Mouse (Mus musculus) activated CD4-positive, CD25-positive, alpha-beta regulatory T cell, adult 4 months (primary cell): ENCODE measurements at regions not wholly inside any gene's neighbourhood (a gene's known extent, or its start where the extent isn't known, plus 50 kb on each side); places are given as distances from the start of the nearest gene placed in this dataset.
"Not testable (repeated sequence)": the region's sequence is repeated elsewhere in the genome, so short reads cannot be mapped to it uniquely, and the experiment has no call there.

Experiments
- ATAC-seq: one replicate; pipeline ENCODE4 v1.8.0; 2017

GRCm38 (mm10) chr1:47646681-47647080, 754.0 kb upstream of the Slc39a10 start:
- no peak for ATAC-seq

GRCm38 (mm10) chr1:47606597-47606996, 713.9 kb upstream of the Slc39a10 start:
- ATAC-seq, result no peak

- no peak for ATAC-seq
These were observed 711.3 kb upstream of the Slc39a10 start for GRCm38 (mm10) chr1:47603989-47604360.

GRCm38 (mm10) chr1:47603294-47603988, 710.8 kb upstream of the Slc39a10 start:
- ATAC-seq, result no peak

GRCm38 (mm10) chr1:47593641-47594040, 701.0 kb upstream of the Slc39a10 start:
- ATAC-seq, result not testable (repeated sequence)

- ATAC-seq, result no peak
These were observed 653.0 kb upstream of the Slc39a10 start for GRCm38 (mm10) chr1:47545606-47546005.

GRCm38 (mm10) chr1:47511426-47511825, 618.8 kb upstream of the Slc39a10 start:
- ATAC-seq, result no peak

- no peak for ATAC-seq
These were observed 615.1 kb upstream of the Slc39a10 start for GRCm38 (mm10) chr1:47507801-47508200.

- ATAC-seq, result no peak
These were observed 596.0 kb upstream of the Slc39a10 start for GRCm38 (mm10) chr1:47488581-47489204.

GRCm38 (mm10) chr1:47486087-47486486, 593.4 kb upstream of the Slc39a10 start:
- no peak for ATAC-seq

GRCm38 (mm10) chr1:47479059-47479458, 586.4 kb upstream of the Slc39a10 start:
- ATAC-seq, result no peak

- no peak for ATAC-seq
These were observed 574.1 kb upstream of the Slc39a10 start for GRCm38 (mm10) chr1:47466573-47467253.

GRCm38 (mm10) chr1:47448737-47449489, 556.3 kb upstream of the Slc39a10 start:
- ATAC-seq, result no peak

GRCm38 (mm10) chr1:47448070-47448469, 555.4 kb upstream of the Slc39a10 start:
- no peak for ATAC-seq

- ATAC-seq, result no peak
These were observed 553.4 kb upstream of the Slc39a10 start for GRCm38 (mm10) chr1:47446021-47446420.

GRCm38 (mm10) chr1:47432829-47433228, 540.2 kb upstream of the Slc39a10 start:
- no peak for ATAC-seq

- ATAC-seq, result no peak
These were observed 512.5 kb upstream of the Slc39a10 start for GRCm38 (mm10) chr1:47405164-47405563.

GRCm38 (mm10) chr1:47386579-47386978, 493.9 kb upstream of the Slc39a10 start:
- no peak for ATAC-seq

GRCm38 (mm10) chr1:47378795-47379194, 486.1 kb upstream of the Slc39a10 start:
- ATAC-seq, result no peak

GRCm38 (mm10) chr1:47339718-47340439, 447.2 kb upstream of the Slc39a10 start:
- ATAC-seq, result no peak

- no peak for ATAC-seq
These were observed 418.0 kb upstream of the Slc39a10 start for GRCm38 (mm10) chr1:47310572-47311075.

GRCm38 (mm10) chr1:47306961-47307360, 414.3 kb upstream of the Slc39a10 start:
- no peak for ATAC-seq
